Mouse (Mus musculus): Measurements from ENCODE around the gene Wdr49.

- TF ChIP-seq POLR2A (IDR thresholded peaks at IDR 0.05; ENCODE audit: insufficient read length, low read depth) (no peak), E2F4 (IDR thresholded peaks at IDR 0.05; ENCODE audit: insufficient read depth) (no peak), REST (IDR thresholded peaks at IDR 0.05; ENCODE audit: insufficient read depth, insufficient read length) (no peak), MYOG (IDR thresholded peaks at IDR 0.05; ENCODE audit: control insufficient read depth in 1 of 3, insufficient read depth in 1 of 3, insufficient read length in 2 of 3, low read depth in 2 of 3) (no peak), TCF12 (IDR thresholded peaks at IDR 0.05; ENCODE audit: insufficient read depth, poor library complexity, severe bottlenecking) (no peak), POLR2AphosphoS2 (IDR thresholded peaks at IDR 0.05; ENCODE audit: insufficient read length, low read depth) (no peak)
These were observed 173.7 kb downstream of the Wdr49 start for GRCm38 (mm10) chr3:75308228-75308627.

Measured in myocyte (in vitro differentiated cells).